Mouse (Mus musculus) stomach, postnatal 0 days (tissue): ENCODE measurements at regions not wholly inside any gene's neighbourhood (a gene's known extent, or its start where the extent isn't known, plus 50 kb on each side); places are given as distances from the start of the nearest gene placed in this dataset.

Experiments used
- ATAC-seq: fragments of 200-750 bp; cut with Nextera tagmentation; 2 replicates; pipeline ENCODE4 v1.8.0; 2017; ENCODE audit not compliant: low FRiP score, low TSS enrichment
- DNase-seq: peaks from one replicate; pipeline ENCODE4 v3.0.0-alpha.2; 2016; ENCODE audit warnings: low spot score
- H3K27ac ChIP-seq: fragments of 300-500 bp; sonication (generic); replicated peaks from 2 replicates; pipeline ENCODE4 v1.5.1; 2014; ENCODE audit warnings: mild to moderate bottlenecking, control low read depth
- H3K27me3 ChIP-seq: fragments of 300-500 bp; sonication (generic); 2 replicates; pipeline ENCODE4 v1.6.1; 2014; ENCODE audit warnings: low read length; ENCODE audit not compliant: control insufficient read depth, insufficient read depth
- H3K36me3 ChIP-seq: fragments of 300-500 bp; sonication (generic); 2 replicates; pipeline ENCODE4 v1.6.1; 2014; ENCODE audit warnings: low read length, mixed read lengths; ENCODE audit not compliant: control insufficient read depth, insufficient read depth
- H3K4me1 ChIP-seq: fragments of 300-500 bp; sonication (generic); replicated peaks from 2 replicates; pipeline ENCODE4 v1.6.1; 2014; ENCODE audit warnings: antibody characterized with exemption; ENCODE audit not compliant: control insufficient read depth, insufficient read depth
- H3K4me2 ChIP-seq: fragments of 300-500 bp; sonication (generic); replicated peaks from 2 replicates; pipeline ENCODE4 v1.6.1; 2014; ENCODE audit warnings: low read depth, mild to moderate bottlenecking, control low read depth, moderate library complexity
- H3K4me3 ChIP-seq: fragments of 300-500 bp; sonication (generic); 2 replicates; pipeline ENCODE4 v1.5.1; 2014; ENCODE audit warnings: low read depth, low read length, control low read depth
- H3K9ac ChIP-seq: fragments of 300-500 bp; sonication (generic); 2 replicates; pipeline ENCODE4 v1.6.1; 2014; ENCODE audit warnings: mild to moderate bottlenecking, low read length, control low read depth, mixed read lengths
- H3K9me3 ChIP-seq: fragments of 300-500 bp; sonication (generic); 2 replicates; pipeline ENCODE4 v1.6.1; 2016; ENCODE audit warnings: low read length; ENCODE audit not compliant: control insufficient read depth
- CTCF ChIP-seq: IDR thresholded peaks from 2 replicates; pipeline ENCODE4 v1.5.1; 2016; ENCODE audit warnings: antibody characterized with exemption, low read depth, mild to moderate bottlenecking, moderate library complexity
- EP300 ChIP-seq: optimal IDR thresholded peaks from 2 replicates; pipeline ENCODE3; 2016; ENCODE audit warnings: antibody characterized with exemption
- WGBS: fragments of 180-500 bp; shearing (Covaris S2); extraction: QIAGEN DNeasy Blood & Tissue Kit; methylation state at CpG from one replicate; pipeline ENCODE4 v1.1.7; 2014; 5-methylcytosine and 5-hydroxymethylcytosine counted together

DNA sequence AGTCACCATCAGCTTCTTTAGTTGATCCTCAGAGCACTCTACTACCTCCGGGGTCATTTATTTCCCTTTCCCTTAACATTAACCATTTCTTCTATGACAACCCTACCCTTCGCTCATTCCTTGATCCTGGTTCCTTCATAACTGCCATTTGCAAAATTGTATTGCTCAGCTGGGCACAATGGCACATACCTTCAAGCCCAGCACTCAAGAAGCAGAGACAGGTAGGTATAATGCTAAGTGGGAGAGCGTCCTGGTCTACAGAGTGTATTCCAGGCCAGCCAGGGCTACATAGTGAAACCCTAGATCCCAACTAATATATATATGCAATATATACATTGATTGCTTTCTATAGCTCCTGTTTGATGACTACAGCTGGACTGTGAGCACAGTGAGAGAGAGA is 189.5 kb upstream of the Klf3 start:
- Histone ChIP-seq H3K9ac (no peak overlapping the region), H3K36me3 (no peaks in the 10 kb centered on the region), H3K27me3 (no peaks in the 10 kb centered on the region), H3K4me1 (0 out of 2 replicates have a peak, but pooled peaks cover 2% of the 10 kb centered on the region), H3K27ac (no peak overlapping the region), H3K4me3 (no peak overlapping the region), H3K4me2 (no peak overlapping the region), H3K9me3 (no peaks in the 10 kb centered on the region)
- ATAC-seq (no peak), DNase-seq (no peak)
- TF ChIP-seq CTCF (no peak), EP300 (no peak)
- WGBS: 96% methylated on average over 3 of the region's 3 CpGs

DNA sequence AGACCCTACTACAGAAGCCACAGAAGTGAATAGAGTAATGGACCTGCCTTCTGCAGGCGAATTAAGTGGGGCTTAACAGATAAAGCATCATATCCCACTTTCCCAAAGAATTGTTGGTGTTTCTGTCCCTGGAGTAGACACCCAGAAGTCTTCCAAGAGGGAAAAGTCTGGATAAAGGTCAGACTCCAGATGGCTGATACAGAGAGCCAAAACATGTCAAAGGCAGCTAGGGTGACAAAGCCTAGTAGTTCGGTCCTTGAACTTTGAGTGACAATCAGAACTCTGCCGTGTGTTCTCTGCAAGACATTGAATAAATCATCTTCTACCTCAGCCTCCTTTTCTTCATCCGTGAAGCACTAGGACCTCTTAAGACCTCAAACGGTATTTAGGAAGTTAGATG is 185.1 kb upstream of the Klf3 start:
- H3K9me3 ChIP-seq: no peaks in the 10 kb centered on the region
- DNase-seq (no peak), ATAC-seq (no peak)
- H3K27me3 ChIP-seq: no peaks in the 10 kb centered on the region
- H3K27ac ChIP-seq: no peak overlapping the region
- H3K4me1 ChIP-seq: no peaks in the 10 kb centered on the region
- no peak overlapping the region for H3K9ac ChIP-seq
- no peak overlapping the region for H3K4me2 ChIP-seq
- H3K36me3 ChIP-seq: no peaks in the 10 kb centered on the region
- no peak overlapping the region for H3K4me3 ChIP-seq
- 65% methylated on average over 5 of the region's 5 CpGs for WGBS
- TF ChIP-seq CTCF: no peak
- no peak for TF ChIP-seq EP300

- Histone ChIP-seq H3K27ac (no peak overlapping the region), H3K4me3 (no peak overlapping the region), H3K4me1 (no peaks in the 10 kb centered on the region), H3K9ac (no peak overlapping the region), H3K27me3 (no peaks in the 10 kb centered on the region), H3K4me2 (no peak overlapping the region), H3K36me3 (no peaks in the 10 kb centered on the region), H3K9me3 (no peaks in the 10 kb centered on the region)
- TF ChIP-seq EP300 (no peak), CTCF (no peak)
- WGBS: 86% methylated on average over 5 of the region's 5 CpGs
- DNase-seq (no peak), ATAC-seq (no peak)
Observed at GRCm38 (mm10) chr5:64619752-64620151, 183.4 kb upstream of the Klf3 start.

DNA sequence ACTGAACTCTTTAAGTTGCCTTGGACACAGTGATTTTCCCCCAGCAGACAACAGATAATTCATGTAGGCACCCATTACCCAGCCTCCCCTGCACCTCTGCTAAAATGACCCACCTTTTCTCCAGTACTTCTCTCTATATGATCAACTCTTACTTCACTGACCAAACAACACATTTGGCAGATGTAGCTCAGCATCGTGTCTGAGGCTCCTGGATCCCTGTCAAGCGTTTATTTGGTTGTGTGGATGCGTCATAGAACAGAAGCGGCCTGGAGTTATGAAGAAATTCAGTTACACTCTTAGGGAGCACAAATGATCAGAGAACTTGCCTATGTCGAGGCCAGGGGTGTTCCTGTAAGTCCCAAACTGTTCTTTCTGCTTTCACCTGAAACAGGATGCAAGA is 182.5 kb upstream of the Klf3 start:
- no peak overlapping the region for H3K4me3 ChIP-seq
- ATAC-seq (no peak), DNase-seq (no peak)
- no peak overlapping the region for H3K27ac ChIP-seq
- H3K36me3 ChIP-seq: no peaks in the 10 kb centered on the region
- TF ChIP-seq CTCF (no peak), EP300 (no peak)
- H3K9me3 ChIP-seq: no peaks in the 10 kb centered on the region
- H3K4me2 ChIP-seq: no peak overlapping the region
- H3K4me1 ChIP-seq: no peaks in the 10 kb centered on the region
- H3K9ac ChIP-seq: no peak overlapping the region
- 81% methylated on average over 5 of the region's 5 CpGs for WGBS
- no peaks in the 10 kb centered on the region for H3K27me3 ChIP-seq

GRCm38 (mm10) chr5:64621386-64621785 is 181.8 kb upstream of the Klf3 start:
- DNase-seq (no peak), ATAC-seq (no peak)
- H3K4me3 ChIP-seq: no peak overlapping the region
- H3K36me3 ChIP-seq: no peaks in the 10 kb centered on the region
- no peak overlapping the region for H3K4me2 ChIP-seq
- WGBS: 97% methylated on average over 1 of the region's 1 CpGs
- H3K4me1 ChIP-seq: no peaks in the 10 kb centered on the region
- H3K27me3 ChIP-seq: no peaks in the 10 kb centered on the region
- no peaks in the 10 kb centered on the region for H3K9me3 ChIP-seq
- H3K27ac ChIP-seq: no peak overlapping the region
- no peak overlapping the region for H3K9ac ChIP-seq
- TF ChIP-seq EP300 (no peak), CTCF (no peak)

DNA sequence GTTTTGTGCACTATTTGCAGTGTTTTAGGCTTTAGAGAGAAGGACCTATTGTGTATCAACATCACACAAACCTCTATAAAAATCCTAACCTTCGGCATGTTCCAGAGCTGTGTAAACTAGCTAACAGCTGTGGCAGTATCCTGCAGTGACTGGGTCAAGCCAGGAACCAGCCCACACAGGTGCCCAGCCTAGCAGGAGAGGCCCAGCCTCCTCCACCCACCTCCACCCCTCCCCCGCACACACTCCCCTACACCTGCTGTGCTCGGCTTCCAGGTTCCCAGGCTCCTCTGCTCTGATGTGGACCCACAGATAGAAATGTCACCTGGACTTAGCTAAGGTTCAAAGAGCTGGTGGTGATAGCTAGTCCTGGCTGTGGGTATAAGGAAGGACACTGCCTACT is 179.5 kb upstream of the Klf3 start:
- peak; percentile 87 for ATAC-seq

More for the DNA sequence above, 179.5 kb upstream of the Klf3 start:
- H3K27ac ChIP-seq: peak overlapping the region; percentile 20; the same call in 1 of the 2 replicates
- H3K4me1 ChIP-seq: no peaks in the 10 kb centered on the region
- no peaks in the 10 kb centered on the region for H3K9me3 ChIP-seq
- DNase-seq: peak; percentile 90
- no peaks in the 10 kb centered on the region for H3K36me3 ChIP-seq
- whole genome bisulfite sequencing: 32% methylated on average over 3 of the region's 3 CpGs
- H3K4me3 ChIP-seq: no peak overlapping the region
- H3K4me2 ChIP-seq: no peak overlapping the region
- no peaks in the 10 kb centered on the region for H3K27me3 ChIP-seq
- no peak overlapping the region for H3K9ac ChIP-seq
- TF ChIP-seq EP300: no peak
- no peak for TF ChIP-seq CTCF
